Mouse (Mus musculus) midbrain, embryonic 13.5 days (tissue): ENCODE measurements at regions not wholly inside any gene's neighbourhood (a gene's known extent, or its start where the extent isn't known, plus 50 kb on each side); places are given as distances from the start of the nearest gene placed in this dataset.

ENCODE experiments used
- ATAC-seq: fragments of 200-750 bp; cut with Nextera tagmentation; 2 replicates; pipeline ENCODE4 v1.8.0; 2017; ENCODE audit warnings: mild to moderate bottlenecking, moderate TSS enrichment, moderate library complexity
- H3K27ac ChIP-seq: fragments of 300-500 bp; sonication (generic); 2 replicates; pipeline ENCODE4 v1.5.1; 2015; ENCODE audit warnings: inconsistent platforms, mild to moderate bottlenecking, moderate library complexity
- H3K27me3 ChIP-seq: fragments of 300-500 bp; sonication (generic); 2 replicates; pipeline ENCODE4 v1.6.1; 2015; ENCODE audit warnings: mild to moderate bottlenecking, inconsistent platforms
- H3K36me3 ChIP-seq: fragments of 300-500 bp; sonication (generic); 2 replicates; pipeline ENCODE4 v1.6.1; 2015; ENCODE audit warnings: mild to moderate bottlenecking, inconsistent platforms
- H3K4me1 ChIP-seq: fragments of 300-500 bp; sonication (generic); replicated peaks from 2 replicates; pipeline ENCODE4 v1.6.1; 2015; ENCODE audit warnings: inconsistent platforms
- H3K4me2 ChIP-seq: fragments of 300-500 bp; sonication (generic); replicated peaks from 2 replicates; pipeline ENCODE4 v1.6.1; 2015; ENCODE audit warnings: moderate library complexity, mild to moderate bottlenecking, inconsistent platforms
- H3K4me3 ChIP-seq: fragments of 300-500 bp; sonication (generic); replicated peaks from 2 replicates; pipeline ENCODE4 v1.5.1; 2015; ENCODE audit warnings: mild to moderate bottlenecking, inconsistent platforms
- H3K9ac ChIP-seq: fragments of 300-500 bp; sonication (generic); replicated peaks from 2 replicates; pipeline ENCODE4 v1.6.1; 2015; ENCODE audit warnings: mild to moderate bottlenecking, inconsistent platforms
- H3K9me3 ChIP-seq: fragments of 300-500 bp; sonication (generic); 2 replicates; pipeline ENCODE4 v1.6.1; 2016; ENCODE audit warnings: mild to moderate bottlenecking, inconsistent platforms
- WGBS: fragments of 180-500 bp; shearing (Covaris S2); methylation state at CpG from one replicate; pipeline ENCODE4 v1.1.7; 2015; 5-methylcytosine and 5-hydroxymethylcytosine counted together

GRCm38 (mm10) chr8:35968341-35968740 lies 202.8 kb downstream of the Gm19410 start:
- H3K27ac ChIP-seq: no peak overlapping the region
- no peak overlapping the region for H3K4me3 ChIP-seq
- 94% methylated on average over 9 of the region's 9 CpGs for WGBS
- H3K4me1 ChIP-seq: no peaks in the 10 kb centered on the region
- H3K27me3 ChIP-seq: no peaks in the 10 kb centered on the region
- H3K4me2 ChIP-seq: no peak overlapping the region
- H3K9me3 ChIP-seq: no peaks in the 10 kb centered on the region
- H3K9ac ChIP-seq: no peak overlapping the region
- H3K36me3 ChIP-seq: no peaks in the 10 kb centered on the region
- ATAC-seq: no peak

DNA sequence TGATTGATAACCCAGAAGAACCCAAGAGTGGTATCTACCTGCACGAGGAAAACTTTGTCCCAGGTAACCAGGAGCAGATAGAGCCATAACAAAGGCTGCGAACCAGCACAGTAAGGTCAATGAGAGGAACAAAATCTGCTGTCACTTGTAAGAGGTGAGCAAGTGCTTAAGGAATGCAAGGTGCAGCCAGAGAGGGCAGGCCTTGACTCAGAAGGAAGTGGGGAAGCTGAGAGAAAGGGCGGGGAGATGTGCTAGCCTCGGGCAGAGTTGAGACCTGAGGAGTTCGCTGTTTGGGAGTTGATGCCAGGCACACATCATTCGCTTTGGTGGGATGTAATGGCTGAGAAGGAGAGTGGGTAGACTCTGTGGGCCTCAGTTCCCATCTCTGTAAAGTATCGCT lies 205.5 kb downstream of the Gm19410 start:
- Histone ChIP-seq H3K36me3 (no peaks in the 10 kb centered on the region), H3K9ac (no peak overlapping the region), H3K27ac (no peak overlapping the region), H3K9me3 (no peaks in the 10 kb centered on the region), H3K4me2 (no peak overlapping the region), H3K4me3 (no peak overlapping the region), H3K27me3 (no peaks in the 10 kb centered on the region), H3K4me1 (no peaks in the 10 kb centered on the region)
- 93% methylated on average over 7 of the region's 7 CpGs for WGBS
- ATAC-seq: no peak

- Histone ChIP-seq H3K9me3 (no peaks in the 10 kb centered on the region), H3K4me3 (no peak overlapping the region), H3K27me3 (no peaks in the 10 kb centered on the region), H3K4me1 (no peaks in the 10 kb centered on the region), H3K27ac (no peak overlapping the region), H3K9ac (no peak overlapping the region), H3K4me2 (no peak overlapping the region), H3K36me3 (no peaks in the 10 kb centered on the region)
- WGBS: 67% methylated on average over 10 of the region's 10 CpGs
- 0 out of 2 replicates have a peak, but pooled peaks have one; percentile 17 for ATAC-seq
These were observed 208.9 kb downstream of the Gm19410 start for GRCm38 (mm10) chr8:35974323-35975029.

- Histone ChIP-seq H3K4me3 (no peak overlapping the region), H3K4me1 (peaks cover 17% of the 10 kb centered on the region; the same call in 1 of the 2 replicates), H3K27ac (no peak overlapping the region), H3K4me2 (no peak overlapping the region), H3K27me3 (no peaks in the 10 kb centered on the region), H3K9ac (no peak overlapping the region), H3K9me3 (no peaks in the 10 kb centered on the region), H3K36me3 (no peaks in the 10 kb centered on the region)
- WGBS: 79% methylated on average over 9 of the region's 9 CpGs
- 0 out of 2 replicates have a peak, but pooled peaks have one; percentile 48 for ATAC-seq
These were observed 214.2 kb downstream of the Gm19410 start for GRCm38 (mm10) chr8:35979638-35980255.

DNA sequence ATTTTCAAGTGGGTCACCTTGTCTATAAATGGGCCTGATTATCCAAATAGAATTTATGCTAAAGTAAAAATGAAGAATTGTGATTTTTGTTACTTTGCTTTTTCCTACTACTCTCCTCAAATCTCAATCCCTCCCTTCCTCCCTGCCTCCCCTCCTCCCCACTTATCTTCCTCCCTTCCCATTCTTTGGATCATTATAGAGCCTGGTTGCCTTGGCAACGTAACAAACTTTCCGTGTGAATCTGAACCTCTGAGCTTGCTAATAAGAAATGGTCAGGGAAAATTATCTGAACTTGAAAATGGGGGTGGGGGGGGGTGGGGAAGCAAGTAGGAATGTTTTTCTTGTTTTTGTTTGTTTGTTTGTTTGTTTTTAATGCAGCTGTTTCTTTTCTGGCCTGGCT lies 217.5 kb downstream of the Gm19410 start:
- Histone ChIP-seq H3K4me2 (no peak overlapping the region), H3K36me3 (no peaks in the 10 kb centered on the region), H3K9me3 (no peaks in the 10 kb centered on the region), H3K27me3 (no peaks in the 10 kb centered on the region), H3K9ac (no peak overlapping the region), H3K4me3 (no peak overlapping the region), H3K27ac (no peak overlapping the region), H3K4me1 (peaks cover 25% of the 10 kb centered on the region; the same call in 1 of the 2 replicates)
- 52% methylated on average over 2 of the region's 2 CpGs for WGBS
- no peak for ATAC-seq

GRCm38 (mm10) chr8:35985152-35985689 lies 219.6 kb downstream of the Gm19410 start:
- no peak overlapping the region for H3K4me3 ChIP-seq
- no peak overlapping the region for H3K4me2 ChIP-seq
- no peaks in the 10 kb centered on the region for H3K9me3 ChIP-seq
- 43% methylated on average over 5 of the region's 5 CpGs for WGBS
- H3K36me3 ChIP-seq: no peaks in the 10 kb centered on the region
- H3K27me3 ChIP-seq: no peaks in the 10 kb centered on the region
- H3K27ac ChIP-seq: no peak overlapping the region; the same call in 1 of the 2 replicates
- ATAC-seq: 0 out of 2 replicates have a peak, but pooled peaks have one; percentile 60
- H3K9ac ChIP-seq: no peak overlapping the region
- peaks cover 23% of the 10 kb centered on the region; the same call in 1 of the 2 replicates for H3K4me1 ChIP-seq

DNA sequence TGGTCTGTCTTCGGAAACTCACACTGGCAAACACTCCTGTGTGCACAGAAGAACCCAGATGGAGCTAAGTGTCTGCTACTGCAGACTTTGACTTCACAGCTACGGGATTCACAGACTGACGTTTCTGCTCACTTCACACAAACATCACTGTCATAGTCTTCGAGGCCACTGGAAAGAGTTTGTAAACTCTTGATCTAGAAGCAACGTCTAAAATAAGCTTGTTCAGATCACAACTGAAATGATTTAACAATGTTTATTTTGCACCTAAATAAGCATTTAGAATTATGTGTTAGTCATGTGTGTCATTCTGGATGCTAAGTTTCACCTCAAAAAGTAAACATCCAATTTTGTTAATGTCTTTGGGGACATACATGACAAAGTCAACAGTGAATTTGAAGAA lies 221.7 kb downstream of the Gm19410 start:
- Histone ChIP-seq H3K27me3 (no peaks in the 10 kb centered on the region), H3K9me3 (no peaks in the 10 kb centered on the region), H3K36me3 (no peaks in the 10 kb centered on the region), H3K27ac (no peak overlapping the region), H3K4me2 (no peak overlapping the region), H3K4me3 (no peak overlapping the region), H3K9ac (no peak overlapping the region), H3K4me1 (peaks cover 21% of the 10 kb centered on the region; the same call in 1 of the 2 replicates)
- no peak for ATAC-seq
- 87% methylated on average over 5 of the region's 5 CpGs for WGBS

DNA sequence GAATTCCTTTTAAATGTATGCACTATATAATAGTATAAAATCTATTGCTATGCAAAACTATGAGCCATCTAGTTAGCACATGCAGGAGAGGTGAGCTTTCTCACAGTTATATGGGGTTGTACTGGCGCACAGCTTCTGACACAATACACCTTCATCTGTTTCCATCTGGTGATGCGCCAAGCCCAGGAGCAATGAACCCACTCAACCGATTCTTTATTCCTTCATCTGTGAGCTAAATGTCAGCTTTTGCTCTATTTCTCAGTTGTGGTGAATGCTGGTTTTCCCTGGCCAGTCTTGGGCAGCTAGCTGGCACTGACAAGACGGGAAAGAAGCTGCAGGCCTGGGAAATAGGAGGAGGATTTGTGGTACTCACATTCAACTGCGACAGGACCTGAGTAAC lies 225.4 kb downstream of the Gm19410 start:
- H3K4me2 ChIP-seq: no peak overlapping the region
- 81% methylated on average over 5 of the region's 5 CpGs for WGBS
- no peak for ATAC-seq
- no peak overlapping the region for H3K4me3 ChIP-seq
- H3K9ac ChIP-seq: no peak overlapping the region
- H3K4me1 ChIP-seq: no peaks in the 10 kb centered on the region
- no peaks in the 10 kb centered on the region for H3K9me3 ChIP-seq
- H3K27me3 ChIP-seq: no peaks in the 10 kb centered on the region
- peak overlapping the region; percentile 25; the same call in 1 of the 2 replicates for H3K27ac ChIP-seq
- H3K36me3 ChIP-seq: no peaks in the 10 kb centered on the region

DNA sequence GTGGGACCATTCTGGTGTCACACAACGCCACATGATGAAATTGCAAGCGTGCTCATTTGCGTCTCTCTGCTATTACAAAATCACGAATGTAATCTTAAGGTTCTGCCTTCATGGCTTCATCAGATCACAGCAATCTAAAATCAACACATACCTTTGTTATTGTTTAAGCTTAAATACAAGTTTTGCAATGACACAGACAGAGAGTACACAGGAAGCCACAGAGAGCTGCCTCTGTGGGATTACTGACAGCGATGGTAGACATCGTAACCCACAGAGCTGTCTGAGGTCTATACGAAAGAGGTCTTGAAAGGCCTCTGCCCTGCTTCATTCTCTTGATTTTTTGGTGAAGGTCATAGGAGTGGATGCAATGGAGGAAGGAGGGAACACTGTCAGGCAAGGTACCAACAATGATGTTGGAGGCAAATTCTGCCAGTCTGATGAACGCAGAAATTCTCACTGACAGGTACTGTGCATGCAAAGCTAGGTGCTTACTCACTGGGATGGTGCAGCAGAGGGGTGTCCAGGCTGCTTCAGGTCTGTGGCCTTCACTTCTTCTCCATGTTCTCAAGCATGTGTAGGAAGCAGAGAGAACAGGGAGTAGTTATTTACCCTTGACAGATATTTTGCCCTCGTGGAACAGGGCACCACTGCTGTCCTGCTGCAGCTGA lies 226.5 kb downstream of the Gm19410 start:
- 91% methylated on average over 9 of the region's 9 CpGs for WGBS
- H3K36me3 ChIP-seq: no peaks in the 10 kb centered on the region
- ATAC-seq: no peak
- H3K27ac ChIP-seq: no peak overlapping the region
- no peaks in the 10 kb centered on the region for H3K9me3 ChIP-seq
- no peak overlapping the region for H3K4me3 ChIP-seq
- H3K9ac ChIP-seq: no peak overlapping the region
- H3K27me3 ChIP-seq: no peaks in the 10 kb centered on the region
- no peaks in the 10 kb centered on the region for H3K4me1 ChIP-seq
- no peak overlapping the region for H3K4me2 ChIP-seq

DNA sequence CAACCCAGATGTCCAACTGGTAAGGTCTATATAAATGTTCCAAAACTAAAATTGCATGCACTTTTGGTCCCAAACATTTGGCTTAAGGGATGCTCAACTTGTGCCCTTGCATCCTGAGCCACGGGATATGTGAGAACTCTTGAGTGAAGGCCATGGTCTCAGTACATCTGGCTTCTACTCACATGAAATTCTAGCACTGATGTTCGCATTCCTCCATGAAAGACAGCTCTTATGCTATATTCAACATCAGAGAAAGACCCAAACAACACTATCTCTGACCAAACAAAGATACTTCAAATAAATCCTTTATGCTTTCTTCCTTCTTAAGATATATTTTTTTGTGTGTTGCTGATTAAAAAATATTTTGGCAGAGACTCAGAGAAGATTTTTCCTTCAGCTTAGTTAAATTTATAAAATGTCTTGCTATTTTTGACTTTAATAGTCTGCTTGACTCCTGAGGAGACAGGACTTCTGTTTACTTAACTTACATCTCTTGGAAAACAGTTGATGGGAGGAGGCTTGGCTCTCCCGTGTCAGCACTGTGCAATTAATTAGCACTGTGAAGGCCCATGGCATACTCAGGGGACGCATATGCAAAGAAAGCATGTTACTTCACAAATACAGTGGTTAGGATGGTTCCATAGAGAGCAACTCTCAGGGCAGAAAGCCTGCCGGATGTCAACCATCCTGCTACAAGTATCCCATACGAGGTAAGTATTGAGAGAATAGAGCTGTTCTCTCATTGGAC lies 230.9 kb downstream of the Gm19410 start:
- ATAC-seq: no peak
- WGBS: 82% methylated on average over 6 of the region's 6 CpGs

DNA sequence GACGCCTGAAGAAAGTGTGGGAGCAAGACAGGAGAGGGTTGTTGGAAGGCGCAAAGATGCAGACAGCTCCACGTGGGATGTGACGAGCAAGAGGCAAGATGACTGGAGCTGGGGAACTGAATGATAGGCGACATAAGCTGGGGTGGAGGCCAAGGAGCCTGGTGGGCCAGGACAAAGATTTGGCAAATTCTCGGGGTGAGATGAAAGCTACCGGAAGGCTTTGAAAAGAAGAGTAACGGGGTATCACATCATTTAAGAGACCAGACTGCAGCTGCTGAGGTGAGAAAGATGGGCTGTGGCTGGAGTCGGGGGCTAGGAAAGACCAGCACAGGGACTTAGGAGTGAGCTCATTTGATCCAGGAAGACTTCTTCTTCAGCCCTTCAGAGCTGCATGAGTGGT lies 234.0 kb downstream of the Gm19410 start:
- ATAC-seq: no peak
- H3K4me2 ChIP-seq: no peak overlapping the region
- H3K27me3 ChIP-seq: no peaks in the 10 kb centered on the region
- no peak overlapping the region for H3K27ac ChIP-seq
- no peaks in the 10 kb centered on the region for H3K36me3 ChIP-seq
- no peak overlapping the region for H3K4me3 ChIP-seq
- H3K4me1 ChIP-seq: no peaks in the 10 kb centered on the region
- no peaks in the 10 kb centered on the region for H3K9me3 ChIP-seq
- H3K9ac ChIP-seq: no peak overlapping the region
- 92% methylated on average over 9 of the region's 9 CpGs for WGBS

More for the DNA sequence above, 230.9 kb downstream of the Gm19410 start:
- Histone ChIP-seq H3K36me3 (no peaks in the 10 kb centered on the region), H3K4me3 (no peak overlapping the region), H3K4me1 (no peaks in the 10 kb centered on the region), H3K27ac (no peak overlapping the region), H3K27me3 (no peaks in the 10 kb centered on the region), H3K9ac (no peak overlapping the region), H3K9me3 (no peaks in the 10 kb centered on the region), H3K4me2 (no peak overlapping the region)
